Mouse (Mus musculus): ENCODE measurements around the gene Ccdc189.

Ccdc189 gene

GRCm38 (mm10) chr7:127591108-127591507 is 2.7 kb upstream of the Ccdc189 start:
- DNase-seq: no peak

- DNase-seq: peak in 1 of 2 experiments; percentile 18
Measured at GRCm38 (mm10) chr7:127589637-127590036, 1.2 kb upstream of the Ccdc189 start.

- DNase-seq: peak in 1 of 2 experiments; percentile 37
Measured at GRCm38 (mm10) chr7:127588901-127589300, 506 bp upstream of the Ccdc189 start.

GRCm38 (mm10) chr7:127587196-127587595 is 1.2 kb downstream of the Ccdc189 start:
- peak in 1 of 2 experiments; percentile 15 for DNase-seq

GRCm38 (mm10) chr7:127586149-127586548 is 2.2 kb downstream of the Ccdc189 start:
- no peak for DNase-seq

- DNase-seq: peak; percentile 32 to 55
Measured at GRCm38 (mm10) chr7:127585031-127585430, 3.4 kb downstream of the Ccdc189 start.

- DNase-seq: no peak
Measured at GRCm38 (mm10) chr7:127583260-127583659, 5.1 kb downstream of the Ccdc189 start.

- no peak for DNase-seq
Measured at GRCm38 (mm10) chr7:127574115-127574514, 14.3 kb downstream of the Ccdc189 start.

- peak in 1 of 2 experiments; percentile 22 for DNase-seq
Measured at GRCm38 (mm10) chr7:127573503-127574008, 14.8 kb downstream of the Ccdc189 start.

GRCm38 (mm10) chr7:127572895-127573471 is 15.4 kb downstream of the Ccdc189 start, which contains the start of gene Phkg2:
Phkg2 (plus strand) TSS chr7:127573340.
- DNase-seq: peak; percentile 91 to 94

- DNase-seq: peak in 1 of 2 experiments; percentile 33
Measured at GRCm38 (mm10) chr7:127564381-127565150, 23.8 kb downstream of the Ccdc189 start.

- no peak for DNase-seq
Measured at GRCm38 (mm10) chr7:127561340-127561858, 27.0 kb downstream of the Ccdc189 start, which contains the start of gene Tmem265. Tmem265 (plus strand) TSS chr7:127561390.

GRCm38 (mm10) chr7:127560580-127560979 is 27.8 kb downstream of the Ccdc189 start:
- no peak for DNase-seq

- DNase-seq: no peak
Measured at GRCm38 (mm10) chr7:127551558-127551957, 36.8 kb downstream of the Ccdc189 start.

- no peak for DNase-seq
Measured at GRCm38 (mm10) chr7:127549116-127549835, 39.1 kb downstream of the Ccdc189 start.

GRCm38 (mm10) chr7:127541671-127542070 is 46.7 kb downstream of the Ccdc189 start:
- no peak for DNase-seq
